Mouse (Mus musculus): Measurements from ENCODE around the gene Tarm1.

The Tarm1 gene

DNA sequence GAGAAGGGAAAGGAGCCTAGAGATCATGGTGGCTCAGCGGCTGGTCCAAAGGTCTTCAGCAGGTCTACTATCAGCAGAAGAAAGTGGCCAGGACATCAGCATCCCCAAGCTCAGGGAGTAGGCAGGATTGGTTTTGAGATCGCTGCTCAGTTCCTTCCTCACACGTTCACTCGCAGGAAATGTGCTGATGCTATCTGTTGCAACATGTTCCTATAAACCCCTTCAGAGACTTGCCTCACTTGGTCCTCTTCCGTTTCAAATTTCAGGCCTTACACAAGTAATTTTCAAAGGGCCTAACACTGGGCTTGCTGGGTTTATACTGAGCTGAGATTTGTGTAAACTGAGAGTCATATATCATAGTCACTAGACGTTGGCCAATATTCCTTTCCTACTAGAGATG lies at the start of gene Tarm1:
TSS of gene Tarm1 (minus strand) at position 186 of the 400 bp plus-strand sequence.
- DNase-seq (ENCODE audit: low spot score in 2 of 2), result no peak

DNA sequence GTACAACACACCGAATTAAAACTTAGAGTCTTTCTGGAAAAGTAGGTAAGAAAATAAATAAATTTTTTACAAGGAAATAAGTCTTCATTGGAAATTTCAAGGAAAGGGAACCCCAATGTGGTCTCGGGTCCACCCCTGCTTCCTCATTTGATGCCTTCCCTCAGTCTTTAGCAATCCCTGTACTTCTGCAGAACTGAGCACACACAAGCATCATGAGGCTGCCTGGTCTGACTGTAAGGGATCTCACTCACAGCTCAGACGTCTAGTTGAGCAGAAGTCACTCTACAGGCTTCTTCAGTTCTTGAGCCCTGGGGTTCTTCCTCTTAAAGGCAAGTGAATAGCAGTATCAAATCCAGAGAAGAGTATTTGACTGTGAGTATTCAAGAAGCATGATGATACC lies 3.5 kb upstream of the Tarm1 start:
- DNase-seq (ENCODE audit: low spot score in 2 of 2), result no peak

DNA sequence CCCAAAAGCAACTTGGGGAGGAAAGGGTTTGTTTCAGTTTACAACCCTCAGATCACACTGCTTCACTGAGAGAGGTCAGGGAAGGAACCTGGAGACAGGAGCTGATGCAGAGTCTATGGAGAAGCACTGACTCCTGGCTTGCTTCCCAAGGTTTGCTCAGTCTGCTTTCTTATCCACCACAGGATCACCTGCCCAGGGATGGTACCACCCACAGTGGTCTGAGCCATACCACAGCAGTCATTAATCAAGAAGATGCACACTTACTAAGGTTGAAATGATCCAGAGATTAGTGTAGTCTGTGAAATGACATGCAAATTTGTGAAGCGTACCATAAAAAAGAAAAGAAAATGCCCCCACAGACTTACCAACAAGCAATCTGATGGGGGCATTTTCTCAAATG lies 2.0 kb downstream of the Tarm1 start:
- no peak for DNase-seq (ENCODE audit: low spot score in 2 of 2)

DNA sequence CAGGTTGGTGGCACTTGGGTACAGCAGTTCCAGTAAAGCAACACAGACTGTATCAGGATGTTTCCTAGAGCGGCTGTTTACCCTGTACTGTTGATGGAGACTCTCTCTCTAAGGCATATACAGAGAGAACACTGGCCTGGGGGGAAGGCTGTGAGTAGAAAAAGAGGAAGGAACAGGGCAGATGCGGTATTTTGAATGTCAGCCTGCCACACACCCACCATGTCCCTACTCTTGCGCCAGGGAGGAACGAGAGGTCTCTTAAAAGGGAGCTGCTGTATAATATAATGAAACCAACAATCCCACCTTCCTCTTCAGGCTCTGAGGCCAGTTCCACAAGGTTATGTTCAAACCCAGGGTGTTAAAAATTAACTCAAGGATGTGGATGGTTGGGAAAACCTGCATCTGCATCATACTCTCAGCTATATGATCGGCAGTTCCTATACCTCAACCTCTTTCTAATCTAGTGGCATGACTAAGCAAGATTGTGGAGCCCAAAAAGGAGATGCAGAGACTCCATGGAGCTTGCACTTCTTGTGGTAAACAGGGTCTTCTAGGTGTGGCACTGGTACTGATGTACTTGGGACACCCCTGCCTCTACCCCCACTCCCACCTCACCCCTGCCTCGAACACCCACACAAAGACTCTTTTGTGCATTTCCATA lies 20.3 kb downstream of the Tarm1 start:
- no peak for DNase-seq (ENCODE audit: low spot score in 2 of 2)

DNA sequence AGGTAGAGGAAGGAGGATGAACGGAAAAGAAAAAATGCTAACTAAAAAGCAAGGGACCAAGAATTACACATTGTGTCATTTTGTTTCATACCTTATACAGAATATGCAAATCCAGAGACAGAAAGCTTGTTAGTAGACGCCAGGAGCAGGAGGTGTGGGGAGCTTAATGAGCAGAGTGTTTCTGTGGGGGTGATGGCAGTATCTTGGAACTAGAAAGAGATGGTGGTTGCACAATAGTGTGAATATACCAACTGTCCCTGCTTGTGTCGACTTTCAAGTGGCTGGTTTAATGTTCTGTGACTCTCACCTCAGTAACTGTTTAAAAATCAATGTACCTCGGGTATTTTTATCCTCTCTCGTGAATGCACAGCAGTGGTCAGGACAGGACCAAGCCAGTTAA lies 25.7 kb downstream of the Tarm1 start:
- DNase-seq (ENCODE audit: low spot score in 2 of 2), result no peak

DNA sequence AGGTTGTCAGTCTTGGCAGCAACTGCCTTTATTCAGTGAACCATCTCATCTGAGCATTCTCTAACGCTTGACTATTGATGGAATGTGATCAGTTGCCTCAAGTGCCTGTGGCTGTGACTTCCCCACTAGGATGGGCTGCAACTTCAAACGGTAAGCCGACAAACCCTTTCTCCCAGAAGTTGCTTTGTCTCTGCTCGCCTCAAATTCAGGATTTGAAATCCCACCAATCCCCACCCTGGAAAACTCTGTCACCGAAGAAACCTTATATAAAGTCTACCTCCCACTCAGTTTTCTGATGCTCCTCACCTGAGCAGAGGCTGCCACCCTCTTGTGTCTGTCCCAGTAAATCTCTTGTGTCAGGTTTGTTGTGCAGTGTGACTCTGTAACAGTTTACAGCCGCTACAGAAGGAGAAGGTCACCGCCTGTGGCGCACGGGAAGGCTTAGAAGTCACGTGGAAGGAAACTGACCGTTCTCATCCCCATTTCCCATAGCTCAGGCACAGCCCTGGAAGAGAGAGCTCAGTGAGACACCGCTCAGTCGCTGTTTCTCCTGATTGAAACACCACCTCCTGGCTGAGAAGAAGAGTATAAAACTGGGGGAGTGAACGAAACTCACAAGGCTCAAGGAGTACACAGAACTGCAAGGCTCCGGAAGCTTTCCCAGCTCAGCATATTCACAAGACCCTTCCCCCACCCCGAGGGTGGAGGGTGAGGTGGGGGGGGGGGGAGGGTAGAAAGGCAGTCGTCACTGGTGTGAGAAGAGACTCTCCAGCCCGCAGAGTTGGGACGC lies 27.9 kb downstream of the Tarm1 start:
- DNase-seq (ENCODE audit: low spot score in 2 of 2), result no peak

DNA sequence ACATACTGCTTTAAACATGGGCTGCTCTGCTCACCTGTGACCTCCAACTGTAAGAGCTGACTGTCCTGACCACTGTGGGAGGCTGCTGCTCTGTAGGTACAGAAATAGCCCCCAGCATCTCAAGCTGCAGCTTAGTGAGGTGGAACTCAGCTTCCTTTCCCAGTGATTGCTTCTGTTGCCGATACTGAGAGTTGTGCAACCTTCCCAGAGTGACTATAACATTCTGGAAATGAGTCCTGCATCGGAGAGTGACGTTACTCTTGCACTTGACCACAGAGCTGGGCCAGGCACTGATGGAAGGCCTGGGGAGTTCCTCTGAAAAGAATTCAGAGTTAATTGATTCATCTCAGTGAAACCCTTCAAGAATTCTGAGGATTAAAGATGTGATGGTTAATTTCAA lies 29.6 kb downstream of the Tarm1 start:
- no peak for DNase-seq (ENCODE audit: low spot score in 2 of 2)

DNA sequence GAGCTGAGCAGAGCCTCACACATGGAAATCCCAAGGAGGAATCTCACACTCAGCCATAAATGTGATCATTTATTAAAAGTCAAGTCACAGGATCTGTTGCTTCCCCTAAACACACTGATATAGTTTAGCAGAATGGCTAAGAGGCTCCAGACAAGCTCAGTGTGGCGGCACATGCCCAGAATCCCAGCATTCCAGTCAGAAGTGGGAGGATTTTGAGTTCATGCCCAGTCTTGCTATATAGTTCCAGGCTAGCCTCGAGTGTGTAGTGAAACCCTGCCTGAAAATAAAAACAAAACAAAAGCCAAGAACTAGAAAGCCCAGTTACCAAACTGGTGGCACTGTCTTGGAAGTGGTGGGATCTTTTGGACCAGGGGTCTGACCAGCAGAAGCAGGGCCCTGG lies 33.8 kb downstream of the Tarm1 start:
- DNase-seq (ENCODE audit: low spot score in 2 of 2), result no peak

DNA sequence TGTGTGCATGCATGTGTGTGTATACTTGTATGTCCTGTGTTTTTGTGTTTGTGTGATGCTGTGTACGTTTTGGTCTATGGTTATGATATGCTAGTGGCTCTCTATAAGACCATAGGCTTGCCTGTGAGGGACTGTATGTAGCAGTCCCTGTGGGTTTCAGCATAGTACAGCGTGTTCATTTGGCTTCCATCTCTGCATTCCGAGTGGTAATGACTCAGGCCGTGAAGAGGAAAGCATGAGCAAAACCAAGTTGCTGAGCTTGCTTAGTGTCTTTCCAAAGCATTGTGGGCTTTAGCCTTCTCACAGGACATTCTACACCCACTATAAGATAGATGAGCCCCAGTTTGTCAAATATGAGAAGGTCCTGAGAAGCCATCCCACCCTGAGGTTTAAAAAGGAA lies 39.1 kb downstream of the Tarm1 start:
- no peak for DNase-seq (ENCODE audit: low spot score in 2 of 2)

DNA sequence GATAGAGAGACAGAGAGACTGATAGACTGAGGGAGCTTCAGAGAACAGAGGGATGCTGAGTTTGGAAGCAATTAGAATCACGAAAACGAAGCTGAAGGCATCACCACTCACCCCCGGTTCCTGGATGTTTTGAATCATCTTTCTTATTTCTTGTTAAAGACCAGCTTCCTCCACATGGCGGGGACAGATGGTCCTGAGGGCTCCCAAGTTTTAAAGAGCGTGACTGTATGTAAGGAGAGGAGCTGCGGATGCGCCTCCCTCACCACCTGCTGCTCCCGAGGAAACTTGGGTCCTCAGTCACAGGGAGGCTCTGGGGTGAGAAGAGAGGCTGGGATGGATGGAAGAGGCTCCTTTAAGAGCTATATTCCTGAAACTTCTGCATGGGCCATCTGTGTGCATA lies 42.2 kb downstream of the Tarm1 start:
- no peak for DNase-seq (ENCODE audit: low spot score in 2 of 2)

DNA sequence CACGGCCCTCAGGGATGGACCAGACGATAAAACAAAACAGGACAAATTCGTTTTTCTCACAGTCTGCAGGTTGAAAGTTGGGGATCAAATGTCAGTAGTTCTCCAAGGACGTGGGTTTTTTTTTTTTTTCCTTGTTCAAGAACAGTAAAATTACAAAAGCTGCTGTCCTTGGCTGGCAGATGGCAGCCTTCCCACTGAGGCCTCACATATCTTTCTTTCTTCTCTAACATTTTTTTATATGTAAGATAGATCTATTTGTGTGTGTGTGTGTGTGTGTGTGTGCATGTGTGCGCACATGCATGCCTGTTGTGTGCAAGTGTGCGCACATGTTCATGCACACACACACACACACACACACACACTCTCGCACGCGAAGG lies 44.6 kb downstream of the Tarm1 start:
- DNase-seq (ENCODE audit: low spot score in 2 of 2), result no peak

DNA sequence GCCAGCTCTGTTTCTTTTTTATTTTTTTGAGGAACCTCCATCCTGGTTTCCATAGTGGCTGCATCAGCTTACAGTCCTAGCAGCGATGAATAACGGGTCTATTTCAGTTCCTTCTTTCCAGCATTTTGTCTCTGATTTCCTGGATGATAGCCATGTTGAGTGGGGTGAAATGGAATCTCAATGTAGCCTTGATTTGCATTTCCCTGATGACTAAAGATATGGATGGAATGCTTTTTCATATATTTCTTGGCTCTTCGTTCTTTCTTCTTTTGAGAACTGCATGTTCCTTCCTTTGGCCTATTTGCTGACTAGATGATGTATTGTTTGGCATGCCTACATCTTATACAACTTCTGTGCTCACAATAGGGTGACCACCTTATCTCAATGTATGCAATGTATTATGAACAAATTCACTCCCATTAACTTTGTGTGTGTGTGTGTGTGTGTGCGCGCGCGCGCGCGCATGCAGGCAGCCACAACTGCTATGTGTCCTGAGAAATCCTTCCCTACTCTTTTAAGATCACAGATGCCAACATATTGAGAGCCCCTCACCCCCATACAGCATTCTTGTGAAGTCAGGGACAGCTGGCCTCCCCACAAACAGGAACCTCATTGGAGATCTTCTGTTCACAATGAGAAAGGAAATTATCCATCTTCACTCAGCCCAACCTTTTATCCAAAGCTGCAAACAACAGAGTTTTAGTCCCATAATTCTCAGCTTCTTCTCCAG lies 45.1 kb downstream of the Tarm1 start:
- DNase-seq (ENCODE audit: low spot score in 2 of 2), result no peak

DNA sequence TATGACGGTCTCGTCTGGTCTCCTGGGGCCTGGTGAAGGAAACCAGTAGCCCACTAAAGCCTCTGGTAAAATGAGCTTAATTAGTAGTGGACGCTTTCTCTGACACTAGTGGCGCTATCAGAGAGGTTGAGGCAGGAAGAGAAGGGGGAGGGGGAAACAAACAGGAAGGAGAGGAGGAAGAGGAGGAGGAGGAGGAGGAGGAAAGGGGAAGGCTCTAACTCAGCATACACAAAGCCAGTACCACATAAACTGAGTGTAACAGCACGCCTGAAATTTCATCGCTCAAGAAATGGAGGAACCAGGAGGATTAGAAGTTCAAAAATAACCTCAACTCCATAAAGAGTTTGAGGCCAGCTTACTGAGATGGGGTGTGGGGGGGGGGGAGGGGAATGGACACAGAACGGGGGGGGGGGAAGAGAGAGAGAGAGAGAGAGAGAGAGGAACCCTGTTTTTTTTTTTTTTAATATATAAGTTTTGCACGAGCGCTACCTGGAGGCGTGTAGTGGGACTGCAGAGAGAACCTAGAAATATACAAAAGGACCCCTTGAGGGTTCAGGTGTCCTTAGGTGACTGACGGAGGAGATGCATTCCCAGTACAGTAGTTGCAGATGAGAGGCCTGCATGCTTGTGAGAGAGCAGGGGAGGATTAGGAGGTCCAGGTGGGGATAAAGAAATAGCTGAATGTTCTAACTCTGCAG lies 48.8 kb downstream of the Tarm1 start:
- no peak for DNase-seq (ENCODE audit: low spot score in 2 of 2)

DNA sequence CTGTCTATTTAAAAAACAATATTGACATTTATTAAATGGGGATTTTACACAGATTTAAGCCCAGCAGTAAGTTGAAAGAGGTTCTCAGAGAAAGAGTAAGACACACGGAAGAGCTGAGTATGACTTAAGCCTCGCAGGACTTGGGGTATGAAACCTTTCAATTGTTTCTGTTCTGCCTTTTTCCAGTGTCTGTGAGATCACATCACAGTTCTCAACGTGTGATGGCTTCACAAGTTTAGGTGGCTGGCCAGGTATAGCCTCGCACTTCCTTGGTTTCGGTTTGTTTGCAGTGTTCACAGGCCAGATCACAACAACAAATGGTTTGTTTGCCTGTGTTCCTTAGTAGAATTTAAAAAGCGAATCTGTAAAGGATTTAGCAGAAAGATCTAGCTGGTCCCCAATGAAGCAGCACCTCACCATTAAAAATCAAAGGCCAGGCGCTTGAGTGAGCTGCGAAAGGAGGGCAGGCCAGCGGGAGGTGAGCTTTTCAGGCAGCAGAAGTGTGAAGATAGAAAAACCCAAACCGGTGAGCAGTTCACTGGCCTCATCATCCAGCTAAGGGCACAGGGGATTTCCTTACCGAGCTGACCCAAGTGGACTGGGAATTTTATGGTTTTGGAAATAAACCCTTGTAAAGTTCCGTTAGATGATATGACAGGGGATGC lies 49.5 kb downstream of the Tarm1 start:
- DNase-seq (ENCODE audit: low spot score in 2 of 2), result no peak

DNA sequence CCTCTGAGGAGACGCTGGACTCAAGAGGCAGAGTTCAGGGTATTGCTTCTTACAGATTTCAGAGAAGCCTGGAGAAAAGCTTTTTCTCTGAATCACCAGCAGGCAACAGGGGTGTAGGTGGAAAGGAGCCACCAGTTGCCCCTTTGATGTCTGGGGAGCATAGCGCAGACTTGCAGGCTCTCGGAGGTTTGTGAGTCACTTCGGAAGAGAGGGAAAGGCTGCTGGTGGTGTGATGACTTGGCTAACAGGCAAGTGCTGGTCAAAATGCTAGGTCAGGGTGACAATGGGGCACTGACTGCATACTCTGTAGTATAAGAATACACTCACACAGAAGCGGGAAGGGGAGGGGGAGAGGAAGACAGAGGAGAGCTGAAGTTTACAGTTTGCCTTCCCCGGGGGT lies 51.3 kb downstream of the Tarm1 start:
- no peak for DNase-seq (ENCODE audit: low spot score in 2 of 2)

DNA sequence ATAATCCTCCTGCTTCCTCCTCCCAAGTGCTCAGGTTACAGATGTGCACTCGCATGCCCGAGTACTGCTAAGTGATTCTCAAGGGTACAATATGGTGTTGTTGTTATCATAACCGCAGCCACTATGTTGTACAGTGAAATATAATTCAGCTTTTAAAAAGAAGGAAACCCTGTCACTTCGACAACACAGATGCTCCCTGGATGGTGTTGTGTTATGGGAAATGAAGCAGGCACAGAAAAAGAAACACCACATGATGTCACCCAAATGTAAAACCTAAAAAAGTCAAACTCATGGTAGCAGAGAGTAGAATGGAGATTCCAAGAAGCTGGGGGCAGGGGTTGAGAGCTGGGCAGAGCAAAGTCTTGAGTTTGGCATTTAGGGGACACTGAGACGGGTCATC lies 51.8 kb downstream of the Tarm1 start:
- no peak for DNase-seq (ENCODE audit: low spot score in 2 of 2)

DNA sequence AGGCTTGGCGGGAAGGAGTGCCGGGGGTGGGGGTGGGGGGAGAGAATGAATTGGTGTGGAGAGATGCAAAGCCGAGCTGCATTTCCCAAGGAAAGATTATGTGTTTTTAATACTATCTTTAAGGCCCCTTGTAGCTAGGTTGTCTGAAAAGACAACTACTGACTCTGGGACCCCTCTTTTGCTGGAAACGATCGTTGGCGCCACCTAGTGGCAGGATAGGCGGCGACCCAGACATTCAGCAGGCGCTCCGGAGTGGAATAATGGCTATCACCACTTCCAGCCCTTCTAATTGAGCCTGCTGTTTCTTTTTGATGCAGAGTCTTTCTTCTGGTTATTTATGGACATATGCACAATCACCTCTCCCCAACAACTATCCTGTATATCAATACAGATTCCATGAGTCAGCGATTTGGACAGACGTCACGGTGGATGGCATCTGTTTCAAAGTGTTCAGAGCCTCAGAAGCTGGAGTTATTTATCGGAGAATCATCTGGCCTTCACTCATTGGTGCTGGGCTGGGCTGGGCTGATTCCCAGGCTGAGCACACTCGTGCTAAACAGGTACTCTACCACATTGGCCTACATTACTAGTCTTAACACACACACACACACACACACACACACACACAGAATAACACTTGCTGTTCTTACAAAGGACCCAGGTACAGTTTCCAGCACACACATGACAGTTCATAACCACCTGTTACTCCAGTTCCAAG lies 53.5 kb downstream of the Tarm1 start:
- DNase-seq (ENCODE audit: low spot score in 2 of 2), result peak; percentile 48 to 81

DNA sequence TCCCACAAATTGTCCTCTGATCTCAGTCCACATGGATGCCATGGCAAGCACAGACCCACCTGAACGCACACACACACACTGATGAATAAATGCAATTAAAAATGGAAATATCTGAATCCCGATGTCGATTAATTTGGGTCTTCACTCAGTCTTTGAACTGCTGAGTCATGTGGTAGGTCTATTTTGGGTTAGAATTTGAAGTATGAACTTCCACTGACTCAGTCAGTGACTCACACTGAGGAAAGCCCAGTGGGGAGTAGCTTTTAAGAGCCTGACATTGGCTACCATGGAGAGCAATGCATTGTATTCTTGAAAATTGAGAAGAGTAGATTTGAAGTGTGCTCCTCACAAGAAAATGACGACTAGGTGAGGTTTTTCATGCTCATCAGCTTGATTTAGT lies 55.4 kb downstream of the Tarm1 start:
- no peak for DNase-seq (ENCODE audit: low spot score in 2 of 2)

DNA sequence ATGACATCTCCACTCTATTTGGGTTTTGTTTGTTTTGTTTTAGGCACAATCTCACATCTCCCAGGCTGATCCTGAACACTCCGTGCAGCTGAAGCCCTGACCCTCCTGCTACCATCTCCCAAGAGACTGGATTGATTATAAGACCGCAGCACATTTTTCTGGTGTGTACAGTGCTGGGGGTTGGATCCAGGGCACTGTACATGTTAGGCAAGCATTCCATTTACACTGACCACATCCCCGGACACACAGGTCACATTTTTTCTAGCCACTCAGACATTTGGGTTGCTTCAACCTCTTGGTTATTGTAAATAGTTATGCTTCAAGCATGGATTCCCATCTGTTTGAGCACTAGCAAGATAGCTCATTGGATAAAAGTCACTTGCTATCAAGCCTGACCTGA lies 55.8 kb downstream of the Tarm1 start:
- no peak for DNase-seq (ENCODE audit: low spot score in 2 of 2)

DNA sequence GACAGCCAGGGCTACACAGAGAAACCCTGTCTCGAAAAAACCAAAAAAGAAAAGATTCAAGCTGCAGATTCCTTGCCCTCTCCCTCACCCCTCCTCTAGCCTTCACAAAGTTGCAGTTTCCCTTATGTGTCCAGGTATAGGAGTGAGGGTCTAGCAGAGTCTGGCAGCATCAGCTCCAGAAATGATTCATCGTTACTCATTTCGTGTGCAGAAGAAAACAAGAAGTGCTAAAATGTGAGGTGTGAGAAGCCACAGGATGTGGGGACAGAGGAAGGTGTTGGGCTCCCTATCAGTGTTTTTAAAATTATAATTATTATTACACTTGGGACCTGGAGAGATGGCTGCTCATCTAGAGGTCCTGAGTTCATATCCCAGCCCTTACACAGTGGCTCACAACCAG lies 57.7 kb downstream of the Tarm1 start:
- no peak for DNase-seq (ENCODE audit: low spot score in 2 of 2)

DNA sequence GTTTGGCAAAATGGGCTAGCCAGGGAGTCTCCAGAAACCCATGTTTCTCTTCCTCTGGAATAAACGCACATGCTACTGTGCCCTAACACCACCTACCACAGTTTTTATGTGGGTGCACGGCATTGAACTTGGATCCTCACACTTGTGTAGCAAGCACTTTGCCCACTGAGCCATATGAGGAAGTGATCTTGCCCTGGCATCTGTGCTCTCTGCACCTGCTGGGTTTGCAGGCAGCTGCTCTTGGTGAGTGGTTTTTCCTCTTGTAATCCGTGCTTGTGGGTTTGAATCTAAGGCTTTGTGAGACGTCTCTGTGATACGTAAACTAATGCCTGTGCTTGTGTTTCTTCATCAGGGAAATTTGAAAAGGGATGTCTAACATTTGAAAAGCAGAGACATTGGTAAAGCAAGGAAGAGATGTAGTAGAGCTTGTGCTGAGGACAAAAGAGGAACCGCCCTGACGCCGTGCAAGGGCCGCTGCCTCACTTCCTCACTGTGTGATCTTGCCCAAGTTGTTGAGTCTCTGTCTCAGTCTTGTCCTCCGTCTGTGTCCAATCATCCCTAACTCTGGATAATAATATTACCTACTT lies 59.9 kb downstream of the Tarm1 start:
- DNase-seq (ENCODE audit: low spot score in 2 of 2), result peak; percentile 7 to 58

Measured in spleen, postnatal 10 days (tissue).